Mouse (Mus musculus) heart, postnatal 14 days (tissue): ENCODE data around the gene Zswim3. TPM values are rescaled to one million over a fixed set of nuclear protein-coding genes. Genes with fewer than 3 reads are reported as not detected.
A peak's percentile ranks its signal among the peaks of the same experiment; 100 is the strongest.
"Not testable (repeated sequence)": the region's sequence is repeated elsewhere in the genome, so short reads cannot be mapped to it uniquely, and the experiment has no call there.

Experiments
- DNase-seq, 2 experiments: peaks; one replicate each; pipeline ENCODE4 v3.0.0; 2021 to 2022
- intact Hi-C: fragments of 180-260 bp; cut with DNase I; formaldehyde crosslinking; loops from one replicate; pipeline ENCODE4 v1.15.1; 2025
- total RNA-seq, 2 experiments: library from RNA; stranded (reverse); gene quantifications; 2 replicates each; pipeline ENCODE4 v1.2.3; 2021

The Zswim3 gene
- total RNA-seq, 2 experiments from 2014 or later, result 2.4 to 2.6 TPM

DNA sequence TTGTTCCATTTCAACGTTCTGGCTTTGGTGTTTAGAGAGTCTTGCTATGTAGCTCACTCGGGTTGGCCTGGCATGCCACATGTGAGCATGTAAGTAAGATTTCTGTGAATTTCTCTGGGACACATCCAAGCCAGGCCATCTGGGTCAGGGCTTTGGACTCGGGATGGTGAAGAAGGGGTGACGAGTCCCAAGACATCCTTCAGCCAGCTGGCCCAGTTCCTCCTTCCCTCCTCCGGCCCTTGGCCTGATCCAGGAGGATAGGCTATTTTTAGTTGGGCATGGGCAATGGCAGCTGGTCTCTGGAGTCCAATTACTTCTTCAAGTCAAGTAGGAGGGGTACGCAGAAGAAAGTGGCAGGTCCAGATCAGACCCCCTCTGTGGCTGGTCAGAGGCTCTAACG is 26.1 kb upstream of the Zswim3 start:
- DNase-seq, result no peak
- intact Hi-C loops, result no loop called here

DNA sequence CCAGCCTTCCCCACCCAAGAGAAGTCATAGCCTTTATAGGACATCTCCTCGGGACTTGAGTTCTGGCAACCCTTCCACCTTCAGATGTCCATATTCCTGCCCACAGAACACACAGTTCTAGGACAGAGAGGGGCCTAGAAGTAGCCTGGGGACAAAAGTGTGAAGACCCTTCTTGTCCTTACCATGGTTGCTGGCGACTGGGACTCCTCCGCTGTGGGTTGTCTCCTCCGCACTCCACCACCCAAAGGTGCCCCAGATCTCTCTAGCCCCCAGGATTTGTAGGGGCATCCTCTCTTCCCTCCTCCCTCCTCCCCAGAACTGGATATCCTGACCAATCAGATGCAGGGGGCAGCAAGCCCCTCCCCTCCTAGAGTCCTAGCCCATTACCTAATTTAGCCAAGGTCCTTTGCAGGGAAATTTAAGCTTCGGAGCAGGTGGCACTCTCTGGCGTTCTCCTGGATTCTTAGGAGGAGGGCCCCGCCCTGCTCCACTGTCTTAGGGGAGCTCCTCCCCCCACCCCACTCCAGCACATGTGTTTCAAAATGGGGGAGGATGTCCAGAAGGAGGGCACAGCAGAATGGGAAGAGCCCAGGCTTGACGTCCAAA is 25.3 kb upstream of the Zswim3 start, which contains the start of gene Tnnc2:
Gene Tnnc2 (minus strand): TSS at position 487 of the 606 bp plus-strand sequence.
- no peak for DNase-seq
- intact Hi-C loops, result no loop called here

- intact Hi-C loops, result no loop called here
- no peak for DNase-seq
Measured at GRCm38 (mm10) chr2:164781876-164782275, 23.0 kb upstream of the Zswim3 start.

DNA sequence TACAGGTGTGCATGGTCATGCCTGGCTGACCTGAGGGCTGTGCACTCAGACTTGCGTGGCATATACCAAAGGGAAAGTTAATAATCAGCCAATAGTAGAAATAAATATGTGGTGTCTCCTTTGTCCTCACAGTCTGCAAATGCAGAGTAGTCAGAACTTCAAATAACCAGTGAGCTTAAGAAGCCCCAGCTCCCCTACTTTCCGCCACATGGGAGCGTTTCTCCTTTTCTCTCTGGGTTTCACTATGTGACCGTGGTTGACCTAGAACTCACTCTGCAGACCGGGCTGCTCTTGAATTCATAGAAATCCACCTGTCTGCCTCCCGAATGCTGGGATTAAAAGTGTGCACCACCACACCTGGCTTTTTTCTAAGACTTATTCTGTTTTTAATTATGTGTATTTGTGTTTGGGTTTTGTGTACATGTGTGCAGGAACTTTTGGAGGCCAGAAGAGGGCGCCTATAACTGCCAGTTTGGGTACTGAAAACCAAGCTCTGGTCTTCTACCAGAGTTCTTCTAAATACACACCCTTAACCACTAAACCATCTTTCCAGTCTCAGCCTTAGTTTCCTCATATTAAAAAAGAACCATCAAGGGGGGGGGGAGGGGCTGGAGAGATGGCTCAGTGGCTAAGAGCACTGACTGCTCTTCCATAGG is 20.8 kb upstream of the Zswim3 start:
- intact Hi-C loops, result no loop called here
- DNase-seq, result no peak

- intact Hi-C loops, result loop anchor here (5.0 kb wide), 1 partner anchor 38 kb away; the partner anchor contains the start of genes Dnttip1 and Wfdc3
- DNase-seq, result no peak
Measured at GRCm38 (mm10) chr2:164784869-164785420, 20.0 kb upstream of the Zswim3 start.

DNA sequence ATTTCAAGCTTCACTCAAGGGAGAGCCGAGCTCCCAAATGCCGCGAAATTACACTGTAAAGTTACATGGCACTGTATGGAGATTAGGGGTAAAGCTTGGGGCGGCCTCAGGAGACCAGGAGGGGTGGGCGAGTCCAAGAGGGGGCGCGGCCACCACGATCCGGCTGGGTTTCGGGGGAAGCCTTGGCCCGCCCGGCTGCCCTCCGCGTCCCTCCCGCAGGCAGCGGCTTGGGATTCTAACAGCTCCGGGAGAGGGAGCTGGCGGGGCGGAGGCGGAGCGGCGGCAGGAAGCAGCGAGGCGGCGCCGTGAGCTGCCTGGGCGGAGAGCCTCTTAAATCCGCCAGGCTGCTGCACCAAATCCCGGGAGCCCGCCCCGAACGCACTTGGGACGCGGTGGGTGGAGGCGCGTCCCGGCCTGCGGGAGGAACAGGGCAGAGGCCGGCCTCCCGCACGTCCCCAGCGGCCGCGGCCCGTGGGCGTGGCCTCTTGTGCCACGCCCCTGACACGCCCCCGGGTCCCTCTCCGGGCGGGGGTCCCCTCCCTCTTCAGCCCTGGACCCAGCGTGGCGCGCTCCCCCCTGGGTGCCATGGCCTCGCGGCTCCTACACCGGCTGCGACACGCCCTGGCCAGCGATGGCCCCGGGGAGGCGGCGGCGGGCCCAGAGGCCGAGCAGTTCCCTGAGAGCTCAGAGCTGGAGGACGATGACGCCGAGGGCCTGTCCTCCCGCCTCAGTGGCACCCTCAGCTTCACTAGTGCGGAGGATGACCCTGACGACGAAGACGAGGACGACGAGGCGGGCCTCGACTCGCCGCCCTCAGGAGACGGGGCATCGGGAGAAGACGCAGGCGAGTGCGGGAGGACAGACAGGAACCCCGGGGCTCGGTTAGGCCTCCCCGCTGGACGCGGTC is 19.2 kb upstream of the Zswim3 start, which contains the start of gene Snx21:
Gene Snx21 (plus strand): TSS at position 343 of the 907 bp plus-strand sequence.
- intact Hi-C loops, result loop anchor here (5.0 kb wide), 1 partner anchor 38 kb away; the partner anchor contains the start of genes Dnttip1 and Wfdc3
- peak; percentile 92 to 94 for DNase-seq

- no peak for DNase-seq
- intact Hi-C loops, result loop anchor here (5.0 kb wide), 1 partner anchor 39 kb away; the partner anchor contains the start of genes Dnttip1 and Wfdc3
Measured at GRCm38 (mm10) chr2:164786388-164786885, 18.5 kb upstream of the Zswim3 start.

DNA sequence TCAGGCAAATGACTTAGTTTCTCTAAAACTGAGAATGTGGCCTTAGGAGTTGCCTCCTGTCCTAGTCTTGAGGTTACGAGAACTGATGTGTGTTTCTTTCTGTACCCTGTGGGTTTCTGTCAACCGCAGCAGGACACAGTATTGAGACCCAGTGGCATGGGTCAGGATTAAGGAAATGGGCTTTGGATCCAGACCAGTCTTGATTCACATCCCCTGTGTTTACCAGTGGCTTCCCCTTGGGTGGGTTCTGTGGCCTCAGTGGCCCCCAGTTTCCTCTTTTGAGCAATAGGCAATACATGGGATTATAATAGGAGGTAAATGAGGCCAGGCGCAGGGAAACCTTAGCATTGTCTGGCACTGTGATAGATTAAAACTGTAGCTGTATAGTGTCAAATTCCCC is 17.9 kb upstream of the Zswim3 start:
- no peak for DNase-seq
- intact Hi-C loops, result loop anchor here (5.0 kb wide), 1 partner anchor 40 kb away; the partner anchor contains the start of genes Dnttip1 and Wfdc3

DNA sequence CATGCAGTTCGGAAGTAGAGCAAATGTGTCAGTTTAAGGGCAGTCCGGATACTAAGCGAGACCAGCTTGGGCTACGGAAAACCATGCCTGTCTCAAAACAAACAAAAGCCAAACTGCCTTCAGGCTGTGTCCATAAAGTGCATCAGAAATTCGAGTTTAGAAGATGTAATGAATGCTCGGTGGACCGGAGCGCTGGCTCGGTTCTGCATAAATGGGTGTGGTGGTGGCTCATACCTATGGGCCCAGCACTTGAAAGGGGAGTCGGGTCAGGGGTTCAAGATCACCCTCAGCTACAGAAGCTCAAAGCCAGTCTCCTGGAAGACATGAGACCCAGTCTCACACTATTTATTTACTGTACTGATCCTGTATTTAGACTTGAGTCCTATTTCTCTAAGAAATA is 17.1 kb upstream of the Zswim3 start:
- intact Hi-C loops, result loop anchor here (5.0 kb wide), 1 partner anchor 40 kb away; the partner anchor contains the start of genes Dnttip1 and Wfdc3

GRCm38 (mm10) chr2:164788411-164788810 is 16.5 kb upstream of the Zswim3 start:
- intact Hi-C loops, result loop anchor here (5.0 kb wide), 1 partner anchor 41 kb away; the partner anchor contains the start of genes Dnttip1 and Wfdc3
- DNase-seq, result no peak

More for the DNA sequence above, 17.1 kb upstream of the Zswim3 start:
- no peak for DNase-seq

GRCm38 (mm10) chr2:164790451-164790850 is 14.4 kb upstream of the Zswim3 start:
- DNase-seq, result peak in 1 of 2 experiments; percentile 20
- intact Hi-C loops, result loop anchor here (5.0 kb wide), 1 partner anchor 113 kb away; no protein-coding TSS in a partner anchor

DNA sequence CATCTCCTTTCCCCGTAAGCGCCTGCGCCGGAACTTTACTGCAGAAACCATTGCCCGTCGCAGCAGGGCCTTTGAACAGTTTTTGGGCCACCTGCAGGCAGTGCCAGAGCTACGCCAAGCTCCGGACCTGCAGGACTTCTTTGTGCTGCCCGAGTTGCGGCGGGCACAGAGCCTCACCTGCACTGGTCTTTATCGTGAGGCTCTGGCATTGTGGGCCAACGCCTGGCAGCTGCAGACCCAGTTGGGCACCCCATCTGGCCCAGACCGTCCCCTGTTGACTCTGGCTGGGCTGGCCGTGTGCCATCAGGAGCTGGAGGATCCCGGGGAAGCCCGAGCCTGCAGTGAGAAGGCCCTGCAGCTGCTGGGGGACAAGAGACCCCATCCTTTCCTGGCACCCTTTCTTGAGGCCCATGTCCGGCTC is 13.0 kb upstream of the Zswim3 start:
- no peak for DNase-seq
- intact Hi-C loops, result loop anchor here (5.0 kb wide), 1 partner anchor 115 kb away; no protein-coding TSS in a partner anchor

- no peak for DNase-seq
- intact Hi-C loops, result loop anchor here (5.0 kb wide), 1 partner anchor 115 kb away; no protein-coding TSS in a partner anchor
Measured at GRCm38 (mm10) chr2:164792400-164793190, 12.3 kb upstream of the Zswim3 start.

- DNase-seq, result peak; percentile 55 to 75
- intact Hi-C loops, result loop anchor here (5.0 kb wide), 1 partner anchor 116 kb away; no protein-coding TSS in a partner anchor
Measured at GRCm38 (mm10) chr2:164793236-164793635, 11.7 kb upstream of the Zswim3 start.

DNA sequence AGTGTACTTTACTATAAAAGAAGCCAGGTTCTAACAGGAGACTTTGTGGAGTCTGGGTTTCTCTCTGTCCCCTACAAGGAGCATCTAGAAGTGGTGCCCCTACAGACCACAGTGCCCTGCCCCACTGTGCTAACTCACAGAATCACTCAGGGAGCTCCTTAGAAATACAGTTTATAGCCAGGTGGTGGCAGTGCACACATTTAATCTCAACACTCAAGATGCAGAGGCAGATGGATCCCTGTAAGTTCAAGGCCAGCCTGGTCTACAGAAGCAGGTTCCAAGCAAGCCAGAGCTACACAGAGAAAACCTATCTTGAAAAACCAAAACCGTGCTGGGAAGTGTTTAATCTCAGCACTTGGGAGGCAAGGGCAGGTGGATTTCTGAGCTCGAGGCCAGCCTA is 11.1 kb upstream of the Zswim3 start:
- intact Hi-C loops, result loop anchor here (5.0 kb wide), 1 partner anchor 116 kb away; no protein-coding TSS in a partner anchor
- DNase-seq, result no peak

GRCm38 (mm10) chr2:164794293-164794692 is 10.6 kb upstream of the Zswim3 start:
- peak; percentile 82 to 91 for DNase-seq
- intact Hi-C loops, result loop anchor here (5.0 kb wide), 1 partner anchor 117 kb away; no protein-coding TSS in a partner anchor

DNA sequence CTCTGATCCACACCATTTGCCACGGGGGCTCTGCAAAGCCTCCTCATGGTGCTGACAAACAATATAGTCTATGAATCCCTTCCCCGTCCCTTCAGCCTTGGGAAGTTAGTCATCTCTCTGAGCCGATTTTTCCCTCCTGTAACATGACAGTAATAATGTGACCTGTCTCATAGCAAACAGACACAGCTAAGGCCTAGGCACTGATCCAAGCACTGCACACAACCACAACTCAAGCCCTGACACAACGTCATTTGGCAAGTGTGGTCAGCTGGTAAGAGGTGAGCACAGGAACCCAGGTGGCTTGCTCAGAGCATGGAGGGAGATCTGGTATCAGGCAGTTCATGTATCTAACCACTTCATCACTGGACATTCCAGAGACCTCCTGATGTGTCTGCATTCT is 9.0 kb upstream of the Zswim3 start:
- DNase-seq, result no peak
- intact Hi-C loops, result loop anchor here (5.0 kb wide), 1 partner anchor 204 kb away; the partner anchor contains the start of gene Eppin

- intact Hi-C loops, result loop anchor here (5.0 kb wide), 1 partner anchor 206 kb away; the partner anchor contains the start of gene Eppin
- not testable (repeated sequence) for DNase-seq
Measured at GRCm38 (mm10) chr2:164798554-164798953, 6.3 kb upstream of the Zswim3 start.
